In genomic region chr7:25281166-25281733, GRCm38 (mm10) we compare ENCODE assay signal across 9 mouse cellular contexts. TPM values are rescaled to one million over a fixed set of nuclear protein-coding genes. Genes with fewer than 3 reads are reported as not detected.
DNase-seq lines count a peak whose midpoint lies in the region; ATAC-seq and TF ChIP-seq lines count a peak whose summit lies in the region.
"Had no signal": no experiment of that assay in that cellular context is flagged by ENCODE, and none has a peak within 500 bp of the region (broad histone marks: within the 10 kb centered on the region; RNA-seq: fewer than 3 reads in every experiment).

No protein-coding gene starts in this region.

- H3K79me2 ChIP-seq in MEL (ENCODE audit: control insufficient read depth, insufficient read depth, low read length, poor library complexity), result peaks cover 32% of the 10 kb centered on the region

- 0 out of 2 replicates have a peak, but pooled peaks have one; percentile 3 for ATAC-seq in kidney, embryonic 14.5 days (ENCODE audit: low FRiP score, low TSS enrichment)
- ATAC-seq in forebrain, embryonic 13.5 days, result no peak
- ATAC-seq in liver, embryonic 14.5 days (ENCODE audit: insufficient read depth), result peak; percentile 54

- no peak for TF ChIP-seq RAD21 in MEL (IDR thresholded peaks at IDR 0.05; ENCODE audit: low read depth, low read length)

- no peak for TF ChIP-seq POLR2A in MEL (IDR thresholded peaks at IDR 0.05; ENCODE audit: control insufficient read depth in 1 of 2, insufficient read depth in 1 of 2, low read depth in 1 of 2, low read length in 2 of 2, poor library complexity in 1 of 2)

- TF ChIP-seq CTCF in MEL (IDR thresholded peaks at IDR 0.05 in 2 of 3, conservative IDR thresholded peaks at IDR 0.05 in 1 of 3; ENCODE audit: control insufficient read depth in 1 of 3, insufficient read depth in 1 of 3, low read depth in 2 of 3, low read length in 3 of 3, poor library complexity in 1 of 3, severe bottlenecking in 1 of 3), result no peak
- peak; percentile 46 for TF ChIP-seq CTCF in liver, embryonic 14.5 days (IDR thresholded peaks at IDR 0.05; ENCODE audit: low read depth)

- DNase-seq in kidney, postnatal 10 days, result no peak
- DNase-seq in MEL (ENCODE audit: low read depth, low spot score) (peak; percentile 66), adipocyte (ENCODE audit: low spot score) (no peak)
- no peak for DNase-seq in liver, embryonic 14.5 days (ENCODE audit: low read depth in 3 of 3, low spot score in 3 of 3)
- no peak for DNase-seq in right cerebral cortex, postnatal 36 days (ENCODE audit: low spot score in 2 of 2)
- DNase-seq in urinary bladder, postnatal 25 days (ENCODE audit: low spot score), result no peak

- TF ChIP-seq EP300 in MEL (IDR thresholded peaks at IDR 0.05; ENCODE audit: low read depth in 1 of 2, low read length in 2 of 2), result no peak
- no peak for TF ChIP-seq EP300 in liver, embryonic 14.5 days (IDR thresholded peaks at IDR 0.05; ENCODE audit: low read depth)

- peak overlapping the region; percentile 48; the same call in 1 of the 2 replicates for H3K9ac ChIP-seq in kidney, embryonic 14.5 days (ENCODE audit: low read depth, low read length)
- H3K9ac ChIP-seq in MEL (ENCODE audit: control insufficient read depth, low read depth, low read length, poor library complexity, severe bottlenecking), result peak overlapping the region; percentile 66
- H3K9ac ChIP-seq in forebrain, embryonic 13.5 days, result peak overlapping the region; percentile 56
- peak overlapping the region; percentile 86 for H3K9ac ChIP-seq in liver, embryonic 14.5 days (replicated peaks)

- WGBS in kidney, embryonic 14.5 days, result 24% methylated on average over 12 of the region's 12 CpGs
- 21% methylated on average over 12 of the region's 12 CpGs for WGBS in forebrain, embryonic 13.5 days
- 22% methylated on average over 12 of the region's 12 CpGs for WGBS in liver, embryonic 14.5 days (ENCODE audit: insufficient replicate concordance)

- H3K4me2 ChIP-seq in kidney, embryonic 14.5 days (replicated peaks; ENCODE audit: low read depth, low read length), result peak overlapping the region; percentile 58
- peak overlapping the region; percentile 81 for H3K4me2 ChIP-seq in forebrain, embryonic 13.5 days
- peak overlapping the region; percentile 99 for H3K4me2 ChIP-seq in liver, embryonic 14.5 days (ENCODE audit: low read depth)

- H3K9me3 ChIP-seq in kidney, embryonic 14.5 days (ENCODE audit: control insufficient read depth, low read length), result no peaks in the 10 kb centered on the region
- H3K9me3 ChIP-seq in MEL (replicated peaks; ENCODE audit: insufficient read depth, low read length), result no peaks in the 10 kb centered on the region
- no peaks in the 10 kb centered on the region for H3K9me3 ChIP-seq in forebrain, embryonic 13.5 days (replicated peaks)
- H3K9me3 ChIP-seq in liver, embryonic 14.5 days (ENCODE audit: control insufficient read depth, low read length), result no peaks in the 10 kb centered on the region

- H3K4me3 ChIP-seq in kidney, embryonic 14.5 days (ENCODE audit: low read length), result peak overlapping the region; percentile 74
- peak overlapping the region; percentile 30 to 38 for H3K4me3 ChIP-seq in MEL (ENCODE audit: control insufficient read depth in 1 of 2, insufficient read depth in 1 of 2, low read depth in 2 of 2, low read length in 2 of 2)
- H3K4me3 ChIP-seq in forebrain, embryonic 13.5 days, result peak overlapping the region; percentile 76
- H3K4me3 ChIP-seq in liver, embryonic 14.5 days (ENCODE audit: insufficient read depth in 1 of 2, low read depth in 2 of 2, low read length in 2 of 2), result peak overlapping the region; percentile 53 to 76

- no peaks in the 10 kb centered on the region for H3K27me3 ChIP-seq in kidney, embryonic 14.5 days (ENCODE audit: control insufficient read depth, insufficient read depth, low read length)
- no peaks in the 10 kb centered on the region for H3K27me3 ChIP-seq in MEL (ENCODE audit: control insufficient read depth in 1 of 2, insufficient read depth in 2 of 2, low read length in 2 of 2)
- H3K27me3 ChIP-seq in forebrain, embryonic 13.5 days, result no peaks in the 10 kb centered on the region
- no peaks in the 10 kb centered on the region for H3K27me3 ChIP-seq in liver, embryonic 14.5 days (ENCODE audit: control insufficient read depth, insufficient read depth, low read length)

- H3K36me3 ChIP-seq in kidney, embryonic 14.5 days (ENCODE audit: control insufficient read depth, insufficient read depth, low read length), result peaks cover 16% of the 10 kb centered on the region
- H3K36me3 ChIP-seq in MEL (ENCODE audit: control insufficient read depth in 1 of 2, insufficient read depth in 2 of 2, low read length in 2 of 2), result peaks cover 7 to 40% of the 10 kb centered on the region in 2 experiments
- peaks cover 15% of the 10 kb centered on the region for H3K36me3 ChIP-seq in forebrain, embryonic 13.5 days (ENCODE audit: poor library complexity, severe bottlenecking)
- peaks cover 16% of the 10 kb centered on the region for H3K36me3 ChIP-seq in liver, embryonic 14.5 days (replicated peaks; ENCODE audit: control insufficient read depth, insufficient read depth, low read depth)

- H3K4me1 ChIP-seq in kidney, embryonic 14.5 days (ENCODE audit: control insufficient read depth, insufficient read depth, low read length), result peaks cover 49% of the 10 kb centered on the region
- peaks cover 26 to 41% of the 10 kb centered on the region in 2 experiments for H3K4me1 ChIP-seq in MEL (ENCODE audit: control insufficient read depth in 1 of 2, insufficient read depth in 2 of 2, low read length in 2 of 2)
- peaks cover 64% of the 10 kb centered on the region for H3K4me1 ChIP-seq in forebrain, embryonic 13.5 days
- H3K4me1 ChIP-seq in liver, embryonic 14.5 days (replicated peaks; ENCODE audit: control insufficient read depth in 2 of 2, insufficient read depth in 2 of 2, low read length in 1 of 2), result peaks cover 41 to 52% of the 10 kb centered on the region in 2 experiments

- H3K27ac ChIP-seq in kidney, embryonic 14.5 days (ENCODE audit: low read depth, low read length), result peak overlapping the region; percentile 98
- H3K27ac ChIP-seq in MEL (ENCODE audit: control insufficient read depth, low read depth, low read length), result peak overlapping the region; percentile 94
- H3K27ac ChIP-seq in forebrain, embryonic 13.5 days, result peak overlapping the region; percentile 100
- H3K27ac ChIP-seq in liver, embryonic 14.5 days, result peak overlapping the region; percentile 93

TF ChIP-seq in MEL, 35 proteins besides CTCF, POLR2A, EP300 and RAD21 (continues in another document):
- TF ChIP-seq UBTF (IDR thresholded peaks at IDR 0.05; ENCODE audit: borderline replicate concordance, insufficient read depth, low read depth, low read length) (no peak; the same call in 1 of the 2 replicates), GATA1 (IDR thresholded peaks at IDR 0.05; ENCODE audit: low read depth, low read length) (no peak), TCF12 (IDR thresholded peaks at IDR 0.05; ENCODE audit: low read depth, low read length) (no peak), TBP (IDR thresholded peaks at IDR 0.05; ENCODE audit: low read depth, low read length) (no peak), TAL1 (IDR thresholded peaks at IDR 0.05; ENCODE audit: low read length) (no peak), ZKSCAN1 (IDR thresholded peaks at IDR 0.05; ENCODE audit: low read depth, low read length) (no peak)

RNA-seq across cellular contexts. Expression of gene Cic, which starts 13.7 kb away (rescaled TPM):
- 36.0 and 47.2 TPM in 2 replicates for polyA plus RNA-seq in kidney, embryonic 14.5 days (2014; fragmentation: Nextera tagmentation; extraction: Ambion mirVana)
- 56.6 and 57.2 TPM in 2 replicates for total RNA-seq in MEL (2012; rRNA removed)
- polyA plus RNA-seq in MEL (2012; ENCODE audit: insufficient read depth in 1 of 2, insufficient read length in 2 of 2, low read depth in 1 of 2, low replicate concordance in 2 of 2, missing spikeins in 1 of 2), result 100 to 1,000 TPM; 157 TPM
- 45.9 and 47.0 TPM in 2 replicates for polyA plus RNA-seq in forebrain, embryonic 13.5 days (2015; fragmentation: Nextera tagmentation; extraction: Ambion mirVana)
- polyA plus RNA-seq in liver, embryonic 14.5 days (2012; rRNA removed), result 14.0 and 14.8 TPM in 2 replicates
- 9.7 and 12.3 TPM in 2 replicates for polyA plus RNA-seq in liver, embryonic 14.5 days (2014; fragmentation: Nextera tagmentation; extraction: Ambion mirVana)

RNA-seq across cellular contexts. Expression of gene Pafah1b3, which starts 16.5 kb away (rescaled TPM):
- polyA plus RNA-seq in kidney, embryonic 14.5 days (2014; fragmentation: Nextera tagmentation; extraction: Ambion mirVana), result 199 and 245 TPM in 2 replicates
- total RNA-seq in MEL (2012; rRNA removed), result 85.1 and 85.6 TPM in 2 replicates
- polyA plus RNA-seq in MEL (2012; ENCODE audit: insufficient read depth in 1 of 2, insufficient read length in 2 of 2, low read depth in 1 of 2, low replicate concordance in 2 of 2, missing spikeins in 1 of 2), result 100 to 1,000 TPM; 110 to 180 TPM
- 513 and 525 TPM in 2 replicates for polyA plus RNA-seq in forebrain, embryonic 13.5 days (2015; fragmentation: Nextera tagmentation; extraction: Ambion mirVana)
- 26.2 and 29.4 TPM in 2 replicates for polyA plus RNA-seq in liver, embryonic 14.5 days (2012; rRNA removed)
- 24.3 and 29.8 TPM in 2 replicates for polyA plus RNA-seq in liver, embryonic 14.5 days (2014; fragmentation: Nextera tagmentation; extraction: Ambion mirVana)

RNA-seq across cellular contexts. Expression of gene Prr19, which starts 20.0 kb away (rescaled TPM):
- polyA plus RNA-seq in kidney, embryonic 14.5 days (2014; fragmentation: Nextera tagmentation; extraction: Ambion mirVana), result 0.67 and 0.69 TPM in 2 replicates
- total RNA-seq in MEL (2012; rRNA removed), result not detected in 2 replicates
- under 1 TPM in 1 of 2 experiments, not detected in 1; 0.11 TPM for polyA plus RNA-seq in MEL (2012; ENCODE audit: insufficient read depth in 1 of 2, insufficient read length in 2 of 2, low read depth in 1 of 2, low replicate concordance in 2 of 2, missing spikeins in 1 of 2)
- polyA plus RNA-seq in forebrain, embryonic 13.5 days (2015; fragmentation: Nextera tagmentation; extraction: Ambion mirVana), result 0.93 and 1.6 TPM in 2 replicates
- 0.03 and 0.04 TPM in 2 replicates for polyA plus RNA-seq in liver, embryonic 14.5 days (2012; rRNA removed)
- not detected in 2 replicates for polyA plus RNA-seq in liver, embryonic 14.5 days (2014; fragmentation: Nextera tagmentation; extraction: Ambion mirVana)
- total RNA-seq: adrenal gland, adult 18-20 months had no signal

RNA-seq across cellular contexts. Expression of gene Tmem145, which starts 24.7 kb away (rescaled TPM):
- polyA plus RNA-seq in kidney, embryonic 14.5 days (2014; fragmentation: Nextera tagmentation; extraction: Ambion mirVana), result 0.49 and 0.62 TPM in 2 replicates
- total RNA-seq in MEL (2012; rRNA removed), result not detected in 2 replicates
- not detected for polyA plus RNA-seq in MEL (2012; ENCODE audit: insufficient read depth in 1 of 2, insufficient read length in 2 of 2, low read depth in 1 of 2, low replicate concordance in 2 of 2, missing spikeins in 1 of 2)
- 14.1 and 16.4 TPM in 2 replicates for polyA plus RNA-seq in forebrain, embryonic 13.5 days (2015; fragmentation: Nextera tagmentation; extraction: Ambion mirVana)
- 0.23 TPM in 1 of 2 replicates, not detected in the other for polyA plus RNA-seq in liver, embryonic 14.5 days (2012; rRNA removed)
- not detected in 2 replicates for polyA plus RNA-seq in liver, embryonic 14.5 days (2014; fragmentation: Nextera tagmentation; extraction: Ambion mirVana)

RNA-seq across cellular contexts. Expression of gene Erf, which starts 30.7 kb away (rescaled TPM):
- polyA plus RNA-seq in kidney, embryonic 14.5 days (2014; fragmentation: Nextera tagmentation; extraction: Ambion mirVana), result 22.4 and 28.8 TPM in 2 replicates
- total RNA-seq in MEL (2012; rRNA removed), result 18.4 and 24.6 TPM in 2 replicates
- 10 to 100 TPM in 1 of 2 experiments, not detected in 1; 33.2 TPM for polyA plus RNA-seq in MEL (2012; ENCODE audit: insufficient read depth in 1 of 2, insufficient read length in 2 of 2, low read depth in 1 of 2, low replicate concordance in 2 of 2, missing spikeins in 1 of 2)
- polyA plus RNA-seq in forebrain, embryonic 13.5 days (2015; fragmentation: Nextera tagmentation; extraction: Ambion mirVana), result 5.5 and 5.8 TPM in 2 replicates
- polyA plus RNA-seq in liver, embryonic 14.5 days (2012; rRNA removed), result 8.5 and 9.8 TPM in 2 replicates
- polyA plus RNA-seq in liver, embryonic 14.5 days (2014; fragmentation: Nextera tagmentation; extraction: Ambion mirVana), result 5.1 and 5.3 TPM in 2 replicates
